Mouse (Mus musculus): ENCODE measurements at regions not wholly inside any gene's neighbourhood (a gene's known extent, or its start where the extent isn't known, plus 50 kb on each side); places are given as distances from the start of the nearest gene placed in this dataset.

DNA sequence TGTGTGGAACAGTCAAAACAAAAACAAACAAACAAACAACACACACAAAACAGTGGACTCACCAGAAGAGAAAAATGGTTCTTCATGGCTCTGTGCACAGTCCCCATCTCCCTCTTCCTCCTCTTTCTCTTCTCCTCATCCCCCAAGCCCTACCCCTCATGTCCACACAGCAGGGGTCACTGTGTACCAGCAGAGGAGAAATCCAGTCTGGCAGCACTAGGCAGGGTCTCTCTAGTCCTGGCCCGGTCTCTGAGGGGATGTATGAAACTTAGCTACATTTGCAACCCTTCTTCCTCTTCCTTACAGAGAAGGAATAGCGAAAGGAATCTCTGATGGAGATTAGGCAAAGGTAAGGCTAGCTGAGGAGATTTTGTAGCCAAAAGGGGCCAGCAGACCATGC lies 349.1 kb downstream of the Gm45692 start:
- TF ChIP-seq USF1 (IDR thresholded peaks at IDR 0.05; ENCODE audit: low read depth): no peak
- TF ChIP-seq CTCF (IDR thresholded peaks at IDR 0.05; ENCODE audit: control insufficient read depth, insufficient read depth, insufficient read length): no peak
- TF ChIP-seq CEBPB (IDR thresholded peaks at IDR 0.05; ENCODE audit: low read depth): no peak
- TF ChIP-seq MAX (IDR thresholded peaks at IDR 0.05): no peak
- no peak for TF ChIP-seq MYOD1 (IDR thresholded peaks at IDR 0.05; ENCODE audit: control insufficient read depth, insufficient read length, low read depth)
- TF ChIP-seq MYOG (IDR thresholded peaks at IDR 0.05; ENCODE audit: control insufficient read depth, extremely low read depth, insufficient read length): no peak
- no peak for TF ChIP-seq FOSL1 (IDR thresholded peaks at IDR 0.05; ENCODE audit: insufficient read depth, low read length, poor library complexity, severe bottlenecking)

All from C2C12 (cell line).